Mouse (Mus musculus): ENCODE data around the gene Cyp4a14. TPM values are rescaled to one million over a fixed set of nuclear protein-coding genes. Genes with fewer than 3 reads are reported as not detected.
"Not testable (repeated sequence)": the region's sequence is repeated elsewhere in the genome, so short reads cannot be mapped to it uniquely, and the experiment has no call there.

The Cyp4a14 gene
- total and polyA plus RNA-seq, 2 experiments from 2014 or later, result 0.19 to 26.4 TPM

DNA sequence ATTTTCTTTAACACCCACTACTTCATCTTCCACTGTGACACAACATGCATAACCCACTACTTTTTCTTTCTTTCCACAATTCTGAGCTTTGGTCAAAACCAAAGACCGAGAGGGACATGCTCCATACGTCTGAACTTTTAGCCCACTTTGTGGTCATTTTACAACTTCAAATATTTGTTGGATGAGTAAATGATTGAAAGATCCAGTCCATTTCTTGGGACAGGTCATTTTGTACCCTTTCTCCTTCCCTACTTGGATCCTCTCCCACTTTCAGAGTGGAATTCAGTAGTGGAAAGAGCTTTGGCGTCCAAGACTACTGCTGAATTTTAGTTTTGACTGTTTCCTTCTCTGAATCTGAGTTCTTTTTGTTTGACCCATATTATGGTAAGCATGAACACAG lies 1.5 kb upstream of the Cyp4a14 start:
- no peaks in the 10 kb centered on the region for H3K4me1 ChIP-seq (ENCODE audit: control insufficient read depth, insufficient read depth)
- no peaks in the 10 kb centered on the region for H3K27me3 ChIP-seq (ENCODE audit: control insufficient read depth, insufficient read depth, low read length)
- H3K27ac ChIP-seq (ENCODE audit: low read depth), result no peak overlapping the region
- DNase-seq (ENCODE audit: low spot score), result no peak
- no peaks in the 10 kb centered on the region for H3K36me3 ChIP-seq (replicated peaks; ENCODE audit: control insufficient read depth, insufficient read depth, low read length)
- WGBS, result 65% methylated on average over 3 of the region's 3 CpGs
- no peaks in the 10 kb centered on the region for H3K9me3 ChIP-seq (replicated peaks; ENCODE audit: control insufficient read depth, low read length)
- no peak overlapping the region for H3K9ac ChIP-seq (replicated peaks; ENCODE audit: low read depth, low read length)
- H3K4me2 ChIP-seq (ENCODE audit: low read depth, low read length), result no peak overlapping the region
- no peak for TF ChIP-seq CTCF (IDR thresholded peaks at IDR 0.05; ENCODE audit: low read depth)
- no peak for TF ChIP-seq EP300 (IDR thresholded peaks at IDR 0.05; ENCODE audit: low read depth)
- H3K4me3 ChIP-seq (ENCODE audit: low read depth, low read length), result no peak overlapping the region
- ATAC-seq (ENCODE audit: insufficient read depth, low read depth), result no peak

DNA sequence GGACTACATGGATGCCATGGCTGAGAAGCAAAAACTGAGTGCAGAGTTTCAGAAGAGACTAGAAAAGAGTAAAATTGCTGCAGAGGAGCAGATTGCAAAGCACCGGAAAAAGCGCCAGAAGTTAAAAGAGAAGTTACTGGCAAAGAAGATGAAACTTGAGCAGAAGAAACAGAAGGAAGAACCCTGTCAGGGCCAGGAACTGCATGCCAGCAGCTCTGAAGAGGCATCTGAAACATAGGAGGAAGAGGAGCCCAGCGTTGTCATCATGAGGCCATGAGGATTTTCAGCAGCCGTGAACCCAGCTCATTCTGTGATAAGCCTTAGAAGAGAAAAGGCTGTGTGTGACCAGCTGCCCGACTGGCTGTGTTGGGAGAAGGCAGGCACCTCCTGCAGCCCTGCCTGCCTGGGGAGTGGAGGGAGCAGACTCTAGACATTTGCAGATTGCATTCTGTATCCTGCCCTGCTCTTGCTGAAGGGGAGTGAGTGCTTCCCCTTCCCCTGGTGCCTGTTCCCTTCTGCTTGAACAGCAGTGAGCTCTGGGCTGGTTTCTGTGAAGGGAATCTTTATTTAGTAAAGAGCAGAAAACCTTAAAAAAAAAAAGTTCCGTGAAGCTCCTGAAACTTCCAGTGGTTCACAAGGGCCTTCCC lies 14.8 kb downstream of the Cyp4a14 start:
- no peak overlapping the region for H3K9ac ChIP-seq (replicated peaks; ENCODE audit: low read depth, low read length)
- H3K27ac ChIP-seq (ENCODE audit: low read depth), result no peak overlapping the region
- H3K27me3 ChIP-seq (ENCODE audit: control insufficient read depth, insufficient read depth, low read length), result no peaks in the 10 kb centered on the region
- H3K4me1 ChIP-seq (ENCODE audit: control insufficient read depth, insufficient read depth), result no peaks in the 10 kb centered on the region
- H3K36me3 ChIP-seq (replicated peaks; ENCODE audit: control insufficient read depth, insufficient read depth, low read length), result no peaks in the 10 kb centered on the region
- TF ChIP-seq EP300 (IDR thresholded peaks at IDR 0.05; ENCODE audit: low read depth), result no peak
- TF ChIP-seq CTCF (IDR thresholded peaks at IDR 0.05; ENCODE audit: low read depth), result no peak
- no peaks in the 10 kb centered on the region for H3K9me3 ChIP-seq (replicated peaks; ENCODE audit: control insufficient read depth, low read length)
- 56% methylated on average over 6 of the region's 6 CpGs for WGBS
- H3K4me2 ChIP-seq (ENCODE audit: low read depth, low read length), result no peak overlapping the region
- no peak for DNase-seq (ENCODE audit: low spot score)
- H3K4me3 ChIP-seq (ENCODE audit: low read depth, low read length), result no peak overlapping the region
- ATAC-seq (ENCODE audit: insufficient read depth, low read depth), result no peak

DNA sequence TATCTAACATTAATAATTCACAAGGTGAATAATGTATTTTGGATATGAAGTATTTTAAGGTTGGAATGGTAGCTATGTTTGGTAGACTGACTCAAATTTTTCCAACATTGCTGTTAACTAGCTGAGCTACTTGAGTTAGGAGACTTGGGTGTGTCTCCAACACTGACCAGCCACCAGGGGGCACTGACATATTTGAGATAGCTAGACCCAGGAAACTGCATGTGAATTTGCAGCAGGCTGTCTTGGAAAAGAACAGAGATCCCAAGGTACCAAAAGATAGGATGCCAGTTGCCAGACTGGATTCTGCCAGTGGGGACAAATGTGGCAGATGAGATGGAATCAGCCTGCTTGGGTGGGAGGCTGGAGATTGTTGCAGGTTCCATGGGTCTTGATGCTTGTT lies 19.9 kb downstream of the Cyp4a14 start:
- ATAC-seq (ENCODE audit: insufficient read depth, low read depth); H3K4me2 ChIP-seq (ENCODE audit: low read depth, low read length); H3K4me3 ChIP-seq (ENCODE audit: low read depth, low read length); H3K4me1 ChIP-seq (ENCODE audit: control insufficient read depth, insufficient read depth); H3K9ac ChIP-seq (replicated peaks; ENCODE audit: low read depth, low read length); H3K9me3 ChIP-seq (replicated peaks; ENCODE audit: control insufficient read depth, low read length); H3K27me3 ChIP-seq (ENCODE audit: control insufficient read depth, insufficient read depth, low read length); H3K27ac ChIP-seq (ENCODE audit: low read depth); DNase-seq (ENCODE audit: low spot score); H3K36me3 ChIP-seq (replicated peaks; ENCODE audit: control insufficient read depth, insufficient read depth, low read length): not testable (repeated sequence)
- TF ChIP-seq CTCF (IDR thresholded peaks at IDR 0.05; ENCODE audit: low read depth), result peak; percentile 28

DNA sequence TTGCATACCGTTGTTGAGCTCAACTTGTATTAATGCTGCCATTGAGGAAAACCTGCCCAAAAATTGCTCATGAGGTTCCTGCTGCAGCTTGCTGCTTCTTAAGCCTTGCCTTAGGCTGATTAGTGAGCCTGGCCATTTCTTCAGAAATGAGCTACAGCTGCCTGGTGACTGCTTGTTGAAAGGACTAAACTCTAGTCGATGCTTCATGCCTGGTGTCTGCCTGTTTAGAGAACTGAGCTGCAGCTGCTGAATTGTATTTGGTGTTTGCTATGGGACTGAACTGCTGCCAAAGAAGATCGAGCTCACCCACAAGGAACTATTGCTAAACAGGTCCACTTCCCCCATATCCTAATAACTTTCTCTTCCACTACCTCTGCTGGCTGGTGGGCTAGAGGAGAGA lies 22.4 kb downstream of the Cyp4a14 start:
- H3K9ac ChIP-seq (replicated peaks; ENCODE audit: low read depth, low read length); H3K36me3 ChIP-seq (replicated peaks; ENCODE audit: control insufficient read depth, insufficient read depth, low read length); ATAC-seq (ENCODE audit: insufficient read depth, low read depth); H3K4me2 ChIP-seq (ENCODE audit: low read depth, low read length); DNase-seq (ENCODE audit: low spot score); H3K4me3 ChIP-seq (ENCODE audit: low read depth, low read length); H3K9me3 ChIP-seq (replicated peaks; ENCODE audit: control insufficient read depth, low read length); H3K27me3 ChIP-seq (ENCODE audit: control insufficient read depth, insufficient read depth, low read length); H3K27ac ChIP-seq (ENCODE audit: low read depth); H3K4me1 ChIP-seq (ENCODE audit: control insufficient read depth, insufficient read depth): not testable (repeated sequence)
- 63% methylated on average over 3 of the region's 3 CpGs for WGBS

DNA sequence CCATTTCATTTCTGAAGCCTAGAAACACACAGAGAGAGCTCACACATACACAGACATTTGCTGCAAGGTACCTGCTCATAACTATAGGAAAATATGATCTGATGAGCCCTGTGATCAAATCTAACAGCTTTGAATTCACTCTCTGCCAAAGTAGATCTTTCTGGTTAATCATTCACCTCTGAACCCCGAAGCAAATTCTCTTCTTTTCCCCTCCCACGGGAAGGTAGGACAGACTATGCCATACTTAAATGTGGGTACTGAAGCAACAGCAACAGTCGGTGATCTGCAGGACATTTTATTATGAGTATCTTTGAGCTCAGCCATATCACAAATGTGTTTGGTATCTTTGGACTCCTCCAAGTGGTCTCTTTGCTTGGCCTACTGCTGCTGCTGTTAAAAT lies 43.6 kb downstream of the Cyp4a14 start, which contains the start of gene Cyp4a30b:
Gene Cyp4a30b, plus strand, starts transcription at position 301 of the 400 bp plus-strand sequence.
- Histone ChIP-seq H3K4me2 (ENCODE audit: low read depth, low read length) (no peak within 1 kb of the TSS), H3K27me3 (ENCODE audit: control insufficient read depth, insufficient read depth, low read length) (no peaks in the 10 kb centered on the region), H3K4me3 (ENCODE audit: low read depth, low read length) (no peak within 1 kb of the TSS), H3K36me3 (replicated peaks; ENCODE audit: control insufficient read depth, insufficient read depth, low read length) (no peaks in the 10 kb centered on the region), H3K9ac (replicated peaks; ENCODE audit: low read depth, low read length) (no peak within 1 kb of the TSS), H3K4me1 (ENCODE audit: control insufficient read depth, insufficient read depth) (no peaks in the 10 kb centered on the region), H3K27ac (ENCODE audit: low read depth) (no peak within 1 kb of the TSS), H3K9me3 (replicated peaks; ENCODE audit: control insufficient read depth, low read length) (no peaks in the 10 kb centered on the region)
- DNase-seq (ENCODE audit: low spot score) (no peak), ATAC-seq (ENCODE audit: insufficient read depth, low read depth) (no peak)
- TF ChIP-seq CTCF (IDR thresholded peaks at IDR 0.05; ENCODE audit: low read depth) (no peak), EP300 (IDR thresholded peaks at IDR 0.05; ENCODE audit: low read depth) (no peak)
- 60% methylated on average over 3 of the region's 3 CpGs for WGBS

DNA sequence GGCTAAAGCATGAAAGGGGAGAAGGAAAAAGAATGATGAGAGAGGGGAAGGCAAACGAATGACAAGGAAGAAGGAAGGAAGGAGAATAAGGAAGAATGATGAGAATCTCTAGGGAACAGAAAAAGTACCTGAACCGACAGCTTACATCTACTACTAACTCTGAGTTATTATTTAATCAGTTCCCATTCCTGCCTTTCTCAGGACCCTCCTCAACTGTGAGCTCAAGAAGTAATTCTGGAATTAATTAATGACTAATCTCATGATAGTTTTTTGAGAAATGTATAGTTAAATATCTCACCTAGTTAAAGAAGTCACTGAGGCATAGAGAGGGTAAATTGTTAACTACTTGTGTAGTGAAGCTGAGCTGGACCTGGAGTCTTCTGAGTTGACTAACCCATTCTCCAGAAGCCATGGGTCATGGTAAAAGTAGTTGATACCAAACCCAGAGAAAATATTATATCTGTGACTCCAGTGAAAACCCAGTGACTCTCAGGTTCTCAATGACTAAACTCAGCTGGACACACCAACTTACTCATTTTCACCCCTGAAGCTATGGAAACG lies 45.3 kb downstream of the Cyp4a14 start:
- DNase-seq (ENCODE audit: low spot score), result no peak
- H3K4me2 ChIP-seq (ENCODE audit: low read depth, low read length), result no peak overlapping the region
- H3K27me3 ChIP-seq (ENCODE audit: control insufficient read depth, insufficient read depth, low read length), result no peaks in the 10 kb centered on the region
- TF ChIP-seq CTCF (IDR thresholded peaks at IDR 0.05; ENCODE audit: low read depth) (no peak), EP300 (IDR thresholded peaks at IDR 0.05; ENCODE audit: low read depth) (no peak)
- ATAC-seq (ENCODE audit: insufficient read depth, low read depth), result no peak
- no peak overlapping the region for H3K27ac ChIP-seq (ENCODE audit: low read depth)
- H3K9me3 ChIP-seq (replicated peaks; ENCODE audit: control insufficient read depth, low read length), result no peaks in the 10 kb centered on the region
- H3K4me1 ChIP-seq (ENCODE audit: control insufficient read depth, insufficient read depth), result no peaks in the 10 kb centered on the region
- no peak overlapping the region for H3K9ac ChIP-seq (replicated peaks; ENCODE audit: low read depth, low read length)
- H3K4me3 ChIP-seq (ENCODE audit: low read depth, low read length), result no peak overlapping the region
- WGBS, result 53% methylated on average over 3 of the region's 3 CpGs
- no peaks in the 10 kb centered on the region for H3K36me3 ChIP-seq (replicated peaks; ENCODE audit: control insufficient read depth, insufficient read depth, low read length)

Other genes with a start within 250 kb of the Cyp4a14 start
- not detected in 2 replicates for gene Cyp4a12a, start 197.1 kb downstream of the Cyp4a14 start, total RNA-seq (2014; rRNA removed; ENCODE audit: low replicate concordance)
- not detected in 2 replicates for gene Cyp4a12a, start 197.1 kb downstream of the Cyp4a14 start, polyA plus RNA-seq (2015; fragmentation: Nextera tagmentation; extraction: Ambion mirVana)
- gene Cyp4a12b, start 84.5 kb downstream of the Cyp4a14 start, total RNA-seq (2014; rRNA removed; ENCODE audit: low replicate concordance), result not detected in 2 replicates
- gene Cyp4a12b, start 84.5 kb downstream of the Cyp4a14 start, polyA plus RNA-seq (2015; fragmentation: Nextera tagmentation; extraction: Ambion mirVana), result not detected in 2 replicates
- not detected in 2 replicates for gene Cyp4a30b, start 43.5 kb downstream of the Cyp4a14 start, total RNA-seq (2014; rRNA removed; ENCODE audit: low replicate concordance)
- not detected in 2 replicates for gene Cyp4a30b, start 43.5 kb downstream of the Cyp4a14 start, polyA plus RNA-seq (2015; fragmentation: Nextera tagmentation; extraction: Ambion mirVana)
- not detected in 2 replicates for gene Cyp4a10, start 22.1 kb upstream of the Cyp4a14 start, total RNA-seq (2014; rRNA removed; ENCODE audit: low replicate concordance)
- not detected in 2 replicates for gene Cyp4a10, start 22.1 kb upstream of the Cyp4a14 start, polyA plus RNA-seq (2015; fragmentation: Nextera tagmentation; extraction: Ambion mirVana)
- gene Cyp4a31, start 67.5 kb upstream of the Cyp4a14 start, total RNA-seq (2014; rRNA removed; ENCODE audit: low replicate concordance), result not detected in 2 replicates
- gene Cyp4a31, start 67.5 kb upstream of the Cyp4a14 start, polyA plus RNA-seq (2015; fragmentation: Nextera tagmentation; extraction: Ambion mirVana), result not detected in 2 replicates
- gene Cyp4a32, start 104.8 kb upstream of the Cyp4a14 start, total RNA-seq (2014; rRNA removed; ENCODE audit: low replicate concordance), result not detected in 2 replicates
- gene Cyp4a32, start 104.8 kb upstream of the Cyp4a14 start, polyA plus RNA-seq (2015; fragmentation: Nextera tagmentation; extraction: Ambion mirVana), result not detected in 2 replicates
- 8.7 and 14.5 TPM in 2 replicates for gene Cyp4b1, start 151.6 kb upstream of the Cyp4a14 start, total RNA-seq (2014; rRNA removed; ENCODE audit: low replicate concordance)
- gene Cyp4b1, start 151.6 kb upstream of the Cyp4a14 start, polyA plus RNA-seq (2015; fragmentation: Nextera tagmentation; extraction: Ambion mirVana), result 8.7 and 9.4 TPM in 2 replicates
- 20.8 and 30.3 TPM in 2 replicates for gene Efcab14, start 241.6 kb upstream of the Cyp4a14 start, total RNA-seq (2014; rRNA removed; ENCODE audit: low replicate concordance)
- gene Efcab14, start 241.6 kb upstream of the Cyp4a14 start, polyA plus RNA-seq (2015; fragmentation: Nextera tagmentation; extraction: Ambion mirVana), result 16.3 and 17.1 TPM in 2 replicates

All from heart, postnatal 0 days (tissue).